Mouse (Mus musculus) myocyte (in vitro differentiated cells): ENCODE data around the gene Gcnt4.

Source experiments
- E2F4 ChIP-seq: IDR thresholded peaks from one replicate; pipeline ENCODE4 v1.6.1; 2011; ENCODE audit warnings: mild to moderate bottlenecking, control low read depth, moderate library complexity; ENCODE audit not compliant: insufficient read depth
- MAX ChIP-seq: IDR thresholded peaks from one replicate; pipeline ENCODE4 v1.6.1; 2011; ENCODE audit warnings: low read depth, mild to moderate bottlenecking, control low read depth
- MYOG ChIP-seq, 3 experiments: IDR thresholded peaks; one replicate each; pipeline ENCODE4 v1.6.1; 2011; ENCODE audit warnings: control low read depth in 2 of 3, low read depth in 2 of 3, mild to moderate bottlenecking in 2 of 3; ENCODE audit not compliant: insufficient read length in 2 of 3, control insufficient read depth in 1 of 3, insufficient read depth in 1 of 3
- POLR2A ChIP-seq: IDR thresholded peaks from one replicate; pipeline ENCODE4 v1.6.1; 2011; ENCODE audit warnings: low read depth, mild to moderate bottlenecking, control low read depth, moderate library complexity; ENCODE audit not compliant: insufficient read length
- POLR2AphosphoS2 ChIP-seq: IDR thresholded peaks from one replicate; pipeline ENCODE4 v1.6.1; 2011; ENCODE audit warnings: low read depth, control low read depth; ENCODE audit not compliant: insufficient read length
- REST ChIP-seq: IDR thresholded peaks from one replicate; pipeline ENCODE4 v1.6.1; 2011; ENCODE audit warnings: mild to moderate bottlenecking, control low read depth, moderate library complexity; ENCODE audit not compliant: insufficient read depth, insufficient read length
- SRF ChIP-seq: IDR thresholded peaks from one replicate; pipeline ENCODE4 v1.6.1; 2011; ENCODE audit warnings: low read depth; ENCODE audit not compliant: control insufficient read depth, insufficient read length
- TCF12 ChIP-seq: IDR thresholded peaks from one replicate; pipeline ENCODE4 v1.6.1; 2011; ENCODE audit warnings: mild to moderate bottlenecking, control low read depth; ENCODE audit not compliant: poor library complexity, insufficient read depth, severe bottlenecking
- TCF3 ChIP-seq: IDR thresholded peaks from one replicate; pipeline ENCODE4 v1.6.1; 2011; ENCODE audit warnings: low read depth, control low read depth; ENCODE audit not compliant: insufficient read length
- USF1 ChIP-seq: IDR thresholded peaks from one replicate; pipeline ENCODE4 v1.6.1; 2011; ENCODE audit warnings: low read depth, mild to moderate bottlenecking, control low read depth, moderate library complexity

DNA sequence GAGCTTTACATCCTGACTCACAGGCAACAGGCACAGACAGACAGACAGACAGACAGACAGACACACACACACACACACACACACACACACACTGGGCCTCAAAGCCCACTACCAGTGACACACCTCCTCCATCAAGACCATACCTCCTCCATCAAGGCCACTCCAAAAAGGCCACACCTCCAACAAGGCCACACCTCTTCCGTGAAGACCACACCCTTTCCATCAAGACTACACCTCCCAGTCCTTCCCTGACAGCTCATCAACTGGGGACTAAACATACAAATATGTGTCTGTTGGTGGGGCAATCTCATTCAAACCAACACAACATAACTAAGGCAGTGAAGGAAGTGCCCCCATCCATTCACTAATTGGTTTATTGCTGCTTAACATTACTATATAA is 72.6 kb downstream of the Gcnt4 start:
- TF ChIP-seq POLR2A (no peak), MAX (no peak), USF1 (no peak), TCF12 (no peak), E2F4 (no peak), MYOG (IDR thresholded peaks at IDR 0.05; ENCODE audit: control insufficient read depth in 1 of 3, insufficient read depth in 1 of 3, insufficient read length in 2 of 3, low read depth in 2 of 3) (no peak), REST (no peak), POLR2AphosphoS2 (no peak), SRF (no peak), TCF3 (no peak)
